Mouse (Mus musculus): ENCODE results near the gene Ift20.
"Not testable (repeated sequence)": the region's sequence is repeated elsewhere in the genome, so short reads cannot be mapped to it uniquely, and the experiment has no call there.

Gene Ift20

DNA sequence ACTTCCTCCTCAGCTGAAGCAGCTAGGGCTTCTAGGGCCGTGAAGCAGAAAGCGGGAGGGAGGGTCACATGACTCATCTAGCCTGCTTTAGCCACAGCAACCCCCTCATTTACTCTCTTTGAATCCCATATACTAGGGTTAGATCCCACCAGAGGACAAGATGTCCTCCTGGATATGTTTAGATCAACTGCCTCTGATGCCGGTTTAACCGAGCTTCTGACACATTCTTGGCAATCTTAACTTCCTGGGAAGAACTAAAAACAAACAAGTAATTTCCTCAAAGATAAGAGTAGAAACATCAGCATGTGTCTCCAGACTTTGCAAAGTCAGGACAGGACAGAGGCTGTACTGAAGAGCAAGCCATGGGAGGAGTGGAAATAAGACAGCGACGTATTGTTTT is 30.6 kb downstream of the Ift20 start:
- no peak for DNase-seq (ENCODE audit: low spot score)

DNA sequence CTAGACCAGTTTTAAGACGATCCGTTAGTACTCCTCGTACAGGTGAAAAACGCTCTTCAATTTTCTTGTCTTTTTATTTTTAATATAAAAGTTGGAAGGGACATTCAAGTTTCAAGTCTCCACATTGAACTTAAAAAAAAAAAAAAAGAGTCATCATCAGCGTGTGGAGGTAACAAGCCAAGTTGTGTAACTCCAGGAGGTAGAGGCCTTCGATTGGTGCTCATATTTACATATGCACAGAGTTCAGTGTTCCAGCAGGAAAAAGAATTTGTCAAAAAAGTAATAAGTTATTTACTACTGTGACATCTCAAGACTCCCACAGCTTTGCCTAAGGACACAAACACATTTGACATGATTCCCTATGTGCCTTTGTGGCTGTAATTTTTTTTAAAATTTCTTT is 31.5 kb downstream of the Ift20 start:
- no peak for DNase-seq (ENCODE audit: low spot score)

DNA sequence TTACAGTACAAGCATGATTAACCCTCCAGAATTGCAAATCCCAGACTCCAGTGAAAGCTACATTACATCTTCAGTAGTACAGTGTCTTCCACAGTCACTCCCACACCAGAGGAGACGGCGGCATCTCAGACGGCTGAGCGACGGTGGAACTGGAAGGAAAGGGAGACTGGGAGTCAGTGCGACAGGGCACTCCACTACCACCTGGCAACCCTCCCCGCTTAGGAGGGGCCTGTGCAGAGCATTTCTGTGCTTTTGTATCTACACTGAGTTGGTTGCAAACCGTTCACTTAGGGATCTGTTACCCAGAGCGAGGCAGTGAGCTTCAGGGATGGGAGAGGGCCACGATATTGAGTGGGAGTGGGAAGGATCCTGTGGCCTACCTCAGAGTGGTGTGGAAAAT is 32.7 kb downstream of the Ift20 start:
- no peak for DNase-seq (ENCODE audit: low spot score)

DNA sequence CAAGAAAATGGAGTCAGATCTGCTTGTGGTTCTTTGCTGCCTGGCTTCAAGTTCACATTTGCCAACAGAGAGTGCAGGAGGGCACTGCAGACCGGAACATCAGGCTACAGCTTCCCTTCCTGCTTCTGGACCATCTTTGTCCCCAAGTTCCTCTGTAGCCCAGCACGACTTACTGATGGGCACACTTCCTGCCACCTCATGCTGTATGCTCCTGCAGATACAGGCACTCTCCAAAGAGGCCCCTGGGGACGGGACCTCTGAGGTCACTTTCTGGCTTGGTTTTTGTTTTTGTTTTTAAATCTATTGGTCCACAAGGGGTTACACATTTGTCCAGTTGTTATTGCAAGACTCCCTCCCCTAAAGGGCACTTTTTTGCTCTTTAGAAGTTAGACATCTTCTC is 33.6 kb downstream of the Ift20 start:
- no peak for DNase-seq (ENCODE audit: low spot score)

DNA sequence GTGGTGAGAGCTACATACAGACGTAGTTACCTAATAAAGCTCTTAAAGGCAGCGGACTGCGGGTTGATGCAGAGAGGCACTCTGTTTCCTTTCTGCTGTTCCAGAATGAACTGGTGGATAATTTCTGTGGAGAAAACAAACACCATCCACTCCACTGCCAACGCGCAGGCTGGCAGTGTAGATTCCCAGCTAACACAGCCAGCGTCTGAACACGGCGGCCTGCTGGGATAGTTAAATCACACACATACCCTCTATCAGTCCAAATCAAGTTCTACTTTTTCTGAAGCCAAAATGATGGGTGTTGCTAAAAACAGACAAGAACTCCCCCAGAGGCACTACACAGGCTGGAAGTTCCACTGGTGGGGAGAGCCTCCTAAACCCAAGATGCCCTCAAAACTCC is 35.3 kb downstream of the Ift20 start:
- no peak for DNase-seq (ENCODE audit: low spot score)

DNA sequence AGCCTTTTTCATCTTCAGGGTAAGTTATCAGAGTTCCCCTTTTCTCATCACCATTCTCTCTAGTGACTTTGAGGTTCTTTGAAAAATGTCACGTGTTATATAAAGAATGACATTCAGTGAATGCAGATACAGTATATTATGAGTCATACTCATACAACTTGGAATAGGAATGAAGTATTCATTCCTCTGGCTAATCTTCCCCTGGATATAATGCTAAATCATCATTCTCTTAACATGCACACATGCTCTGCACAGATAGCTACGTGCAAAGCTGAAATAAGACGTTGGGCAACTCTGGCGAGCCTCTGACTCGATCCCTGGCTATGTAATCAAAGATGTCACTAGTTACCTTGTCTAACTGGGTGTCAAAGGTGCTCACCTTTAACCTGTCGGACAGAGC is 35.7 kb downstream of the Ift20 start:
- DNase-seq (ENCODE audit: low spot score): no peak

DNA sequence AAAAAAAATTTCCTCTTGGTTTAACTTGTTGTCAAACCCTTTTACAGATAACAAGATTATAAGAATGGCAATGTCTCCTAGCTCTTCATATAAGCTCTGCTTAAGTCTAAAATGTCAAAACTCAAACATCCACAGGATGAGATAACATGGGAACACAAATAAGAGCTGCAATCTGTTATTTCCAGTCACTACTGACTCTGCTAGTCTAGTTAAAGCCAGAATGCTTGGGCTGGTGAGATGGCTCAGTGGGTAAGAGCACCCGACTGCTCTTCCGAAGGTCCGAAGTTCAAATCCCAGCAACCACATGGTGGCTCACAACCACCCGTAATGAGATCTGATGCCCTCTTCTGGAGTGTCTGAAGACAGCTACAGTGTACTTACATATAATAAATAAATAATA is 37.9 kb downstream of the Ift20 start:
- not testable (repeated sequence) for DNase-seq (ENCODE audit: low spot score)

DNA sequence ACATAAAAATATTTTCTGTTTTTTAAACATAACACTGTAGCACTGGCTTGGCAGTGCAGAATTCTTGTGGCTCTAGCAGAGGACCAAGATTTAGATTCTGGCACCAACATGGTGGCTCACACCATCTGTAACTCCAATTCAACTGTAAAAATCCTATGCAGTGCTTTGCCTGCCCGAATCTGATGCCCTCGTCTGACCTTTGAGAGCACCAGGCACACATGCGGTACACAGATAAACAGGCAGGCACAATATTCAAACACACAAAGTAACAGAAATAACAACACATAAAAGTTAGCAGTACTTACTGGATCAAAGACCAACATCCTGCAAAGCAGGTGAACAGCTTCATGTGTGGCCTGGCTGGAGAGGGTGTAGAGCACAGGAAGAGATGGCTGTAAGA is 38.4 kb downstream of the Ift20 start:
- DNase-seq (ENCODE audit: low spot score): no peak

DNA sequence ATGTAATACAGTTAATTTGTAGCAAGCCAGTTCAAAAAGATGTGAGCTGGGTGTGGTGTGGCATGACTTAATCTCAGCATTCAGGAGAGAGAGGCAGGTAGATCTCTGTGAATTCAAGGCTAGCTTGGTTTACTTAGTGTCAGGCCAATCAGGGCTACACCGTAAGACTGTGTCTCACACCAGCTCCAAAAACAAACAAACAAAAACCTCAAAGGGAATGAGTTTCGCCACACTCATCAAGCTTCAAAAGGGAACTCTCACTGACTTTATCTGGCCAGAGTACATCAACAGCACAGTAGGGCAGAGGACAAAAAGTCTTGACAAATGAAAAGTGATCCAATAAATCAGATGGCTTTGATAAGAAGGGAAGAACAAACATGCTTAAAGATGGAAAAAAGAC is 38.8 kb downstream of the Ift20 start:
- no peak for DNase-seq (ENCODE audit: low spot score)

DNA sequence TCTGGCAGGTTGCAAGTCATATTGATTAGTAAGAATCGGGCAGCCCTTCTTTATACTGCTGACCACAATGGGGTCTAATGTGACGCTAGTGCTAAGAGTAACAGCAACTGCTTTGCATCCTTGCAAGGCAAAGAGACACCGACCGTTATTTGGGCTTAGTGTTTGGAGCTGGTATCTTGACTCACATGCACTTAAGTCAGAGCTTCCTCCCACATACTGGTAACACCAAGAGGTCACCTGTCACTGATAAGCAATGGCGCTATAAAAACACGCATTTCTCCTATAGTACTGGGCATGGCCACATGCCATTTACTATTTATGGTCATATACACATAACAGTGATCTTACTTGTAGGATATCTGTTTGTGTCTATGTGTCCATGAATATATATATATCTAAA is 46.7 kb downstream of the Ift20 start:
- no peak for DNase-seq (ENCODE audit: low spot score)

DNA sequence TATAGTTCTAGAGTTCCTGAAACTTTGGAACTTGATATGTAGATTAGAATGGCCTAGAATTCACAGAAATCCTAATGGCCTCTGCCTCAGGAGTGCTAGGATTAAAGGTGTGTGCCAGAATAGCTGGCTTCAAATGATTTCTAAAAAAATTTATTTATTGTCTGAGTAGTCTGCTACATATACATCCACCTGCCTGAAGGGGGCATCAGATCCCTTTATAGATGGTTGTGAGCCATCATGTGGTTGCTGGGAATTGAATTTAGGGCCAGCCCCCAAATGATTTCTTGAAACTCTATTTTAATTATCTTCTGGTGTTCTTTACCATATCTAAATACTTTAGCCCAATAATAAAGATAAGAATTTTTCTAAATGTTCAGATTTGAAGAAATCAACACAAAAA is 49.9 kb downstream of the Ift20 start:
- DNase-seq (ENCODE audit: low spot score): no peak

DNA sequence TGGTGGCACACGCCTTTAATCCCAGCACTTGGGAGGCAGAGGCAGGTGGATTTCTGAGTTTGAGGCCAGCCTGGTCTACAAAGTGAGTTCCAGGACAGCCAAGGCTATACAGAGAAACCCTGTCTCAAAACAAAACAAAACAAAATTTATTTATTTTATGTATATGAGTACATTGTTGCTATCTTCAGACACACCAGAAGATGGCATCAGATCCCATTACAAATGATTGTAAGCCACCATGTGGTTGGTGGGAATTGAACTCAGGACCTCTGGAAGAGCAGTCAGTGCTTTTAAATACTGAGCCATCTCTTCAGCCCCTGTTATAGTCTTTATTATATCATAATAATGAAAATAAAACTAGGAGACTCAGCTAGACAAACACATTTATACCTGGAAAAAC is 51.5 kb downstream of the Ift20 start:
- DNase-seq (ENCODE audit: low spot score): not testable (repeated sequence)

Measured in MN1 (cell line).